8 mouse cellular contexts compared by ENCODE assay signal in genomic region chr6:122820071-122820798, GRCm38 (mm10). TPM values are rescaled to one million over a fixed set of nuclear protein-coding genes. Genes with fewer than 3 reads are reported as not detected.
DNase-seq lines count a peak whose midpoint lies in the region; ATAC-seq and TF ChIP-seq lines count a peak whose summit lies in the region.

No protein-coding gene starts in this region.

- H3K9ac ChIP-seq in embryonic facial prominence, embryonic 15.5 days = peak overlapping the region; percentile 94
- peak overlapping the region; percentile 97 for H3K9ac ChIP-seq in limb, embryonic 13.5 days
- H3K9ac ChIP-seq in midbrain, embryonic 11.5 days (ENCODE audit: low read length) = peak overlapping the region; percentile 89
- peak overlapping the region; percentile 99 for H3K9ac ChIP-seq in stomach, postnatal 0 days (ENCODE audit: low read length)

- no peaks in the 10 kb centered on the region for H3K27me3 ChIP-seq in embryonic facial prominence, embryonic 15.5 days
- H3K27me3 ChIP-seq in hindbrain, embryonic 10.5 days (ENCODE audit: insufficient read depth, poor library complexity, severe bottlenecking) = peaks cover 20% of the 10 kb centered on the region
- H3K27me3 ChIP-seq in limb, embryonic 13.5 days = no peaks in the 10 kb centered on the region
- H3K27me3 ChIP-seq in midbrain, embryonic 11.5 days (ENCODE audit: control insufficient read depth, insufficient read depth, low read length) = no peaks in the 10 kb centered on the region
- H3K27me3 ChIP-seq in stomach, postnatal 0 days (ENCODE audit: control insufficient read depth, insufficient read depth, low read length) = no peaks in the 10 kb centered on the region

- DNase-seq in gastrocnemius, adult 18-20 months (ENCODE audit: low spot score) = peak; percentile 25
- DNase-seq in gastrocnemius, postnatal 36 days = no peak
- peak; percentile 57 for DNase-seq in adrenal gland, postnatal 14 days
- peak; percentile 56 for DNase-seq in hindbrain, embryonic 10.5 days (ENCODE audit: low spot score)
- DNase-seq in midbrain, embryonic 11.5 days (ENCODE audit: low spot score, missing footprints) = peak; percentile 94
- peak; percentile 51 for DNase-seq in stomach, postnatal 0 days (ENCODE audit: low spot score)

- peak overlapping the region; percentile 73 for H3K4me2 ChIP-seq in embryonic facial prominence, embryonic 15.5 days (replicated peaks)
- peak overlapping the region; percentile 84 for H3K4me2 ChIP-seq in limb, embryonic 13.5 days (replicated peaks)
- peak overlapping the region; percentile 94 for H3K4me2 ChIP-seq in midbrain, embryonic 11.5 days
- H3K4me2 ChIP-seq in stomach, postnatal 0 days (replicated peaks; ENCODE audit: low read depth) = peak overlapping the region; percentile 88

- no peaks in the 10 kb centered on the region for H3K9me3 ChIP-seq in embryonic facial prominence, embryonic 15.5 days (replicated peaks)
- H3K9me3 ChIP-seq in hindbrain, embryonic 10.5 days = no peaks in the 10 kb centered on the region
- H3K9me3 ChIP-seq in limb, embryonic 13.5 days = no peaks in the 10 kb centered on the region
- no peaks in the 10 kb centered on the region for H3K9me3 ChIP-seq in midbrain, embryonic 11.5 days (ENCODE audit: control insufficient read depth, low read length)
- H3K9me3 ChIP-seq in stomach, postnatal 0 days (ENCODE audit: control insufficient read depth, low read length) = no peaks in the 10 kb centered on the region

- no peak for TF ChIP-seq EP300 in stomach, postnatal 0 days (optimal IDR thresholded peaks at IDR 0.05)

- peak overlapping the region; percentile 89 for H3K4me3 ChIP-seq in embryonic facial prominence, embryonic 15.5 days (replicated peaks)
- peak overlapping the region; percentile 86 for H3K4me3 ChIP-seq in hindbrain, embryonic 10.5 days
- H3K4me3 ChIP-seq in limb, embryonic 13.5 days = peak overlapping the region; percentile 94
- peak overlapping the region; percentile 81 for H3K4me3 ChIP-seq in midbrain, embryonic 11.5 days (ENCODE audit: low read depth, low read length)
- peak overlapping the region; percentile 95 for H3K4me3 ChIP-seq in stomach, postnatal 0 days (ENCODE audit: low read depth, low read length)

- peak overlapping the region; percentile 82 for H3K27ac ChIP-seq in embryonic facial prominence, embryonic 15.5 days (replicated peaks)
- peak overlapping the region; percentile 92 for H3K27ac ChIP-seq in hindbrain, embryonic 10.5 days
- peak overlapping the region; percentile 79 for H3K27ac ChIP-seq in limb, embryonic 13.5 days
- H3K27ac ChIP-seq in midbrain, embryonic 11.5 days (ENCODE audit: low read depth, low read length) = no peak overlapping the region
- peak overlapping the region; percentile 94 for H3K27ac ChIP-seq in stomach, postnatal 0 days (replicated peaks)

- peak; percentile 63 for ATAC-seq in embryonic facial prominence, embryonic 15.5 days (ENCODE audit: insufficient number of reproducible peaks, low FRiP score, low TSS enrichment, low read depth)
- peak; percentile 63 for ATAC-seq in limb, embryonic 13.5 days (ENCODE audit: low FRiP score, low read depth)
- ATAC-seq in midbrain, embryonic 11.5 days (ENCODE audit: low FRiP score) = peak; percentile 67
- peak; percentile 49 for ATAC-seq in stomach, postnatal 0 days (ENCODE audit: low FRiP score, low TSS enrichment)

- peaks cover 35% of the 10 kb centered on the region for H3K4me1 ChIP-seq in embryonic facial prominence, embryonic 15.5 days
- peaks cover 29% of the 10 kb centered on the region for H3K4me1 ChIP-seq in hindbrain, embryonic 10.5 days (replicated peaks)
- H3K4me1 ChIP-seq in limb, embryonic 13.5 days = peaks cover 39% of the 10 kb centered on the region
- H3K4me1 ChIP-seq in midbrain, embryonic 11.5 days (ENCODE audit: control insufficient read depth, insufficient read depth, low read length) = peaks cover 10% of the 10 kb centered on the region
- H3K4me1 ChIP-seq in stomach, postnatal 0 days (replicated peaks; ENCODE audit: control insufficient read depth, insufficient read depth) = peaks cover 10% of the 10 kb centered on the region; the same call in 1 of the 2 replicates

- no peaks in the 10 kb centered on the region for H3K36me3 ChIP-seq in embryonic facial prominence, embryonic 15.5 days
- no peaks in the 10 kb centered on the region for H3K36me3 ChIP-seq in hindbrain, embryonic 10.5 days
- H3K36me3 ChIP-seq in limb, embryonic 13.5 days = peaks cover 4% of the 10 kb centered on the region; the same call in 1 of the 2 replicates
- H3K36me3 ChIP-seq in midbrain, embryonic 11.5 days (ENCODE audit: control insufficient read depth, insufficient read depth, low read length) = no peaks in the 10 kb centered on the region
- 0 out of 2 replicates have a peak, but pooled peaks cover 2% of the 10 kb centered on the region for H3K36me3 ChIP-seq in stomach, postnatal 0 days (ENCODE audit: control insufficient read depth, insufficient read depth, low read length)

- no peak for TF ChIP-seq CTCF in stomach, postnatal 0 days (IDR thresholded peaks at IDR 0.05; ENCODE audit: low read depth)

- WGBS in embryonic facial prominence, embryonic 15.5 days = under 1% methylated on average over 37 of the region's 38 CpGs
- under 1% methylated on average over 38 of the region's 38 CpGs for WGBS in hindbrain, embryonic 10.5 days
- under 1% methylated on average over 33 of the region's 38 CpGs for whole genome bisulfite sequencing in limb, embryonic 13.5 days
- WGBS in midbrain, embryonic 11.5 days = under 1% methylated on average over 35 of the region's 38 CpGs
- WGBS in stomach, postnatal 0 days = under 1% methylated on average over 30 of the region's 38 CpGs

- intact Hi-C loops in gastrocnemius, postnatal 36 days (cut with DNase I) = no loop called here

RNA-seq across cellular contexts. Expression of gene Foxj2, which starts 0.5 kb away (rescaled TPM):
- 10 to 100 TPM; 26.2 to 29.3 TPM for total RNA-seq in gastrocnemius, adult 18-20 months (2021)
- total RNA-seq in gastrocnemius, postnatal 36 days (2021) = 10 to 100 TPM; 19.8 to 22.4 TPM
- total RNA-seq in adrenal gland, postnatal 14 days (2021) = 21.0 and 21.3 TPM in 2 replicates
- 7.4 and 8.3 TPM in 2 replicates for polyA plus RNA-seq in embryonic facial prominence, embryonic 15.5 days (2015; fragmentation: Nextera tagmentation; extraction: Ambion mirVana)
- 2.5 and 3.6 TPM in 2 replicates for polyA plus RNA-seq in hindbrain, embryonic 10.5 days (2016; fragmentation: Nextera tagmentation; extraction: Ambion mirVana)
- polyA plus RNA-seq in limb, embryonic 13.5 days (2015; fragmentation: Nextera tagmentation; extraction: Ambion mirVana) = 6.4 and 7.1 TPM in 2 replicates
- polyA plus RNA-seq in midbrain, embryonic 11.5 days (2014; fragmentation: Nextera tagmentation; extraction: Ambion mirVana) = 3.0 and 3.6 TPM in 2 replicates
- 3.0 and 3.5 TPM in 2 replicates for polyA plus RNA-seq in stomach, postnatal 0 days (2015; fragmentation: Nextera tagmentation; extraction: Ambion mirVana)

RNA-seq across cellular contexts. Expression of gene Slc2a3, which starts 18.8 kb away (rescaled TPM):
- total RNA-seq in gastrocnemius, adult 18-20 months (2021) = 1 to 10 TPM; 5.0 to 7.1 TPM
- 1 to 10 TPM; 1.0 to 1.2 TPM for total RNA-seq in gastrocnemius, postnatal 36 days (2021)
- 8.5 and 14.9 TPM in 2 replicates for total RNA-seq in adrenal gland, postnatal 14 days (2021)
- 30.2 and 40.2 TPM in 2 replicates for polyA plus RNA-seq in embryonic facial prominence, embryonic 15.5 days (2015; fragmentation: Nextera tagmentation; extraction: Ambion mirVana)
- polyA plus RNA-seq in hindbrain, embryonic 10.5 days (2016; fragmentation: Nextera tagmentation; extraction: Ambion mirVana) = 38.5 and 57.1 TPM in 2 replicates
- polyA plus RNA-seq in limb, embryonic 13.5 days (2015; fragmentation: Nextera tagmentation; extraction: Ambion mirVana) = 72.7 and 83.0 TPM in 2 replicates
- polyA plus RNA-seq in midbrain, embryonic 11.5 days (2014; fragmentation: Nextera tagmentation; extraction: Ambion mirVana) = 24.4 and 25.5 TPM in 2 replicates
- polyA plus RNA-seq in stomach, postnatal 0 days (2015; fragmentation: Nextera tagmentation; extraction: Ambion mirVana) = 3.3 and 4.0 TPM in 2 replicates

RNA-seq across cellular contexts. Expression of gene C3ar1, which starts 35.7 kb away (rescaled TPM):
- total RNA-seq in gastrocnemius, adult 18-20 months (2021) = under 1 TPM; 0.34 to 0.62 TPM
- total RNA-seq in gastrocnemius, postnatal 36 days (2021) = under 1 TPM; 0.54 to 0.81 TPM
- total RNA-seq in adrenal gland, postnatal 14 days (2021) = 1.4 and 2.1 TPM in 2 replicates
- polyA plus RNA-seq in embryonic facial prominence, embryonic 15.5 days (2015; fragmentation: Nextera tagmentation; extraction: Ambion mirVana) = 4.0 and 4.1 TPM in 2 replicates
- 1.7 and 2.2 TPM in 2 replicates for polyA plus RNA-seq in hindbrain, embryonic 10.5 days (2016; fragmentation: Nextera tagmentation; extraction: Ambion mirVana)
- polyA plus RNA-seq in limb, embryonic 13.5 days (2015; fragmentation: Nextera tagmentation; extraction: Ambion mirVana) = 3.6 and 3.8 TPM in 2 replicates
- 2.0 and 2.4 TPM in 2 replicates for polyA plus RNA-seq in midbrain, embryonic 11.5 days (2014; fragmentation: Nextera tagmentation; extraction: Ambion mirVana)
- polyA plus RNA-seq in stomach, postnatal 0 days (2015; fragmentation: Nextera tagmentation; extraction: Ambion mirVana) = 2.4 and 2.5 TPM in 2 replicates

RNA-seq across cellular contexts. Expression of gene Necap1, which starts 54.0 kb away (rescaled TPM):
- total RNA-seq in gastrocnemius, adult 18-20 months (2021) = 10 to 100 TPM; 11.8 to 16.8 TPM
- total RNA-seq in gastrocnemius, postnatal 36 days (2021) = 10 to 100 TPM; 13.2 to 13.8 TPM
- total RNA-seq in adrenal gland, postnatal 14 days (2021) = 47.1 and 47.2 TPM in 2 replicates
- 54.5 and 57.0 TPM in 2 replicates for polyA plus RNA-seq in embryonic facial prominence, embryonic 15.5 days (2015; fragmentation: Nextera tagmentation; extraction: Ambion mirVana)
- polyA plus RNA-seq in hindbrain, embryonic 10.5 days (2016; fragmentation: Nextera tagmentation; extraction: Ambion mirVana) = 60.9 and 61.0 TPM in 2 replicates
- 69.2 and 72.4 TPM in 2 replicates for polyA plus RNA-seq in limb, embryonic 13.5 days (2015; fragmentation: Nextera tagmentation; extraction: Ambion mirVana)
- polyA plus RNA-seq in midbrain, embryonic 11.5 days (2014; fragmentation: Nextera tagmentation; extraction: Ambion mirVana) = 64.1 and 71.5 TPM in 2 replicates
- 29.1 and 29.8 TPM in 2 replicates for polyA plus RNA-seq in stomach, postnatal 0 days (2015; fragmentation: Nextera tagmentation; extraction: Ambion mirVana)

Comparison
In these comparisons a context has a peak if more than half of its experiments do, and no peak if none do; other contexts are left out.
1. DNase-seq: peak in gastrocnemius, adult 18-20 months (single experiment), adrenal gland, postnatal 14 days (single experiment), hindbrain, embryonic 10.5 days (single experiment), midbrain, embryonic 11.5 days (single experiment) and stomach, postnatal 0 days (single experiment); none in gastrocnemius, postnatal 36 days (0 of 2).
2. Peak in every context shown above with its lines, with median percentiles within 50 percentile points of each other: ATAC-seq, H3K4me2 ChIP-seq, H3K4me3 ChIP-seq and H3K9ac ChIP-seq.